Mouse (Mus musculus) embryonic fibroblast, embryonic 13.5 days (primary cell): ENCODE data around the gene Ttll5.

Source experiments
- CTCF ChIP-seq: IDR thresholded peaks from 2 replicates; pipeline ENCODE4 v1.5.1; 2011; ENCODE audit warnings: mild to moderate bottlenecking, control low read depth, low read length, moderate library complexity, borderline replicate concordance; ENCODE audit not compliant: insufficient read depth
- POLR2A ChIP-seq: IDR thresholded peaks from 2 replicates; pipeline ENCODE4 v1.6.1; 2011; ENCODE audit warnings: low read depth, mild to moderate bottlenecking, control low read depth, low read length, moderate library complexity

DNA sequence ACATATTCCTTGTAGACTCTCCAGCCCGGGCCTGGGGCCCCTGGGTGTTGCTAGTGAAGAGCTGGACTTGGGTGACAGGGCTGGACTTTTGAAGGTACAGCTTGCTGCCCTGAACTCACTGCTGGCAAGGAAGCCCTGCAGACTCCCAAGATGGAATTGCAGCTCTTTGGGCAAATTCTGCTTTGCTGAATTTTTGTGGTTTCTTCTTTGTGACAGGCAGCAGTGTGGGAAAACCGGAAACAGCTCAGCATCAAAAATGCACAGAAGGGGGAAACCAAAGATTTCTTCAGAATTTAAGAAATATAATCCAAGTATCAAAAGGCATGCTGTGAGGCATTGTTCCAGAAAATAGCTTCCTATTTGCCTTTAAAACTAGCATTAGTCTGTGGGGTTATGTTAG lies 189.7 kb downstream of the Ttll5 start:
- TF ChIP-seq POLR2A (no peak), CTCF (no peak)
